Mouse (Mus musculus) MEL (cell line): ENCODE data around the gene Kdm3a. TPM values are rescaled to one million over a fixed set of nuclear protein-coding genes. Genes with fewer than 3 reads are reported as not detected.

Experiments used
- DNase-seq: peaks from one replicate; pipeline ENCODE4 v3.0.0; 2011; ENCODE audit warnings: low read depth, low spot score
- H3K27ac ChIP-seq: 2 replicates; pipeline ENCODE4 v1.5.1; 2012; ENCODE audit warnings: low read depth, mild to moderate bottlenecking, control low read depth, low read length, moderate library complexity; ENCODE audit not compliant: control insufficient read depth
- H3K27me3 ChIP-seq, 2 experiments: fragments of 150-350 bp in 1 of 2; sonication (generic) in 1 of 2; 2 replicates each; pipeline ENCODE4 v1.6.1; 2012; ENCODE audit warnings: low read length in 2 of 2, mild to moderate bottlenecking in 2 of 2, improper control_type of control experiment in 1 of 2, moderate library complexity in 1 of 2; ENCODE audit not compliant: insufficient read depth in 2 of 2, control insufficient read depth in 1 of 2
- H3K36me3 ChIP-seq, 2 experiments: 2 replicates each; pipeline ENCODE4 v1.6.1; 2012 to 2014; ENCODE audit warnings: low read length in 2 of 2, improper control_type of control experiment in 1 of 2, inconsistent platforms in 1 of 2, mild to moderate bottlenecking in 1 of 2; ENCODE audit not compliant: insufficient read depth in 2 of 2, control insufficient read depth in 1 of 2
- H3K4me1 ChIP-seq, 2 experiments: fragments of 150-350 bp in 1 of 2; sonication (generic) in 1 of 2; 2 replicates each; pipeline ENCODE4 v1.6.1; 2012; ENCODE audit warnings: low read length in 2 of 2, improper control_type of control experiment in 1 of 2, mild to moderate bottlenecking in 1 of 2; ENCODE audit not compliant: insufficient read depth in 2 of 2, control insufficient read depth in 1 of 2
- H3K4me3 ChIP-seq, 2 experiments: fragments of 150-350 bp in 1 of 2; sonication (generic) in 1 of 2; 2 replicates each; pipeline ENCODE4 v1.5.1; 2012; ENCODE audit warnings: low read depth in 2 of 2, low read length in 2 of 2, mild to moderate bottlenecking in 2 of 2, moderate library complexity in 2 of 2, control low read depth in 1 of 2, improper control_type of control experiment in 1 of 2; ENCODE audit not compliant: control insufficient read depth in 1 of 2, insufficient read depth in 1 of 2
- H3K79me2 ChIP-seq: 2 replicates; pipeline ENCODE4 v1.6.1; 2012; ENCODE audit warnings: mild to moderate bottlenecking, low read length, moderate library complexity; ENCODE audit not compliant: control insufficient read depth, poor library complexity, insufficient read depth
- H3K9ac ChIP-seq: 2 replicates; pipeline ENCODE4 v1.6.1; 2012; ENCODE audit warnings: low read depth, mild to moderate bottlenecking, control low read depth, low read length, moderate library complexity; ENCODE audit not compliant: control insufficient read depth, poor library complexity, severe bottlenecking
- H3K9me3 ChIP-seq: fragments of 150-350 bp; sonication (generic); replicated peaks from 2 replicates; pipeline ENCODE4 v1.6.1; 2012; ENCODE audit warnings: mild to moderate bottlenecking, low read length, improper control_type of control experiment, moderate library complexity; ENCODE audit not compliant: insufficient read depth
- BHLHE40 ChIP-seq: IDR thresholded peaks from 2 replicates; pipeline ENCODE4 v1.6.1; 2012; ENCODE audit warnings: low read depth, mild to moderate bottlenecking, inconsistent platforms, low read length, improper control_type of control experiment, borderline replicate concordance
- CHD1 ChIP-seq: IDR thresholded peaks from 2 replicates; pipeline ENCODE4 v1.6.1; 2012; ENCODE audit warnings: low read depth, mild to moderate bottlenecking, inconsistent platforms, low read length, improper control_type of control experiment
- CTCF ChIP-seq, 3 experiments: IDR thresholded peaks in 2 of 3; conservative IDR thresholded peaks in 1 of 3; 2 replicates each; pipeline ENCODE4 v1.5.1; 2011 to 2012; ENCODE audit warnings: low read length in 3 of 3, low read depth in 2 of 3, mild to moderate bottlenecking in 2 of 3, improper control_type of control experiment in 1 of 3, inconsistent platforms in 1 of 3, mixed read lengths in 1 of 3, moderate library complexity in 1 of 3; ENCODE audit not compliant: control insufficient read depth in 1 of 3, insufficient read depth in 1 of 3, poor library complexity in 1 of 3, severe bottlenecking in 1 of 3
- ELF1 ChIP-seq: IDR thresholded peaks from 2 replicates; pipeline ENCODE4 v1.6.1; 2014; ENCODE audit warnings: low read depth, mild to moderate bottlenecking, inconsistent platforms, low read length, improper control_type of control experiment, moderate library complexity
- EP300 ChIP-seq, 2 experiments: IDR thresholded peaks; 2 replicates each; pipeline ENCODE4 v1.6.1; 2011; ENCODE audit warnings: improper control_type of control experiment in 2 of 2, low read length in 2 of 2, low read depth in 1 of 2, mild to moderate bottlenecking in 1 of 2
- MAFK ChIP-seq: IDR thresholded peaks from 2 replicates; pipeline ENCODE4 v1.6.1; 2011; ENCODE audit warnings: low read depth, mild to moderate bottlenecking, low read length, improper control_type of control experiment, borderline replicate concordance
- MAZ ChIP-seq: IDR thresholded peaks from 2 replicates; pipeline ENCODE4 v1.6.1; 2012; ENCODE audit warnings: low read depth, mild to moderate bottlenecking, inconsistent platforms, low read length, improper control_type of control experiment
- MEF2A ChIP-seq: IDR thresholded peaks from 2 replicates; pipeline ENCODE4 v1.6.1; 2014; ENCODE audit warnings: low read depth, mild to moderate bottlenecking, inconsistent platforms, low read length, improper control_type of control experiment; ENCODE audit not compliant: poor library complexity, insufficient replicate concordance, severe bottlenecking; ENCODE audit errors: extremely low read depth
- MXI1 ChIP-seq: IDR thresholded peaks from 2 replicates; pipeline ENCODE4 v1.6.1; 2011; ENCODE audit warnings: mild to moderate bottlenecking, low read depth, low read length, improper control_type of control experiment
- MYC ChIP-seq: IDR thresholded peaks from 2 replicates; pipeline ENCODE4 v1.6.1; 2011; ENCODE audit warnings: low read depth, mild to moderate bottlenecking, low read length, improper control_type of control experiment, moderate library complexity
- NELFE ChIP-seq: IDR thresholded peaks from 2 replicates; pipeline ENCODE4 v1.6.1; 2011; ENCODE audit warnings: low read depth, low read length, improper control_type of control experiment
- POLR2A ChIP-seq, 2 experiments: IDR thresholded peaks; 2 replicates each; pipeline ENCODE4 v1.6.1; 2011 to 2012; ENCODE audit warnings: low read length in 2 of 2, mild to moderate bottlenecking in 2 of 2, control low read depth in 1 of 2, improper control_type of control experiment in 1 of 2, low read depth in 1 of 2, moderate library complexity in 1 of 2; ENCODE audit not compliant: control insufficient read depth in 1 of 2, insufficient read depth in 1 of 2, poor library complexity in 1 of 2
- POLR2AphosphoS5 ChIP-seq: IDR thresholded peaks from 2 replicates; pipeline ENCODE4 v1.6.1; 2012; ENCODE audit warnings: low read depth, borderline replicate concordance, mild to moderate bottlenecking, inconsistent platforms, low read length, moderate library complexity, mixed read lengths
- RAD21 ChIP-seq: IDR thresholded peaks from 2 replicates; pipeline ENCODE4 v1.6.1; 2011; ENCODE audit warnings: mild to moderate bottlenecking, low read depth, low read length, improper control_type of control experiment
- RCOR1 ChIP-seq: IDR thresholded peaks from 2 replicates; pipeline ENCODE4 v1.6.1; 2012; ENCODE audit warnings: low read depth, mild to moderate bottlenecking, inconsistent platforms, low read length, improper control_type of control experiment
- SIN3A ChIP-seq: IDR thresholded peaks from 2 replicates; pipeline ENCODE4 v1.6.1; 2012; ENCODE audit warnings: low read length, improper control_type of control experiment, inconsistent platforms
- TAL1 ChIP-seq: IDR thresholded peaks from 2 replicates; pipeline ENCODE4 v1.6.1; 2012; ENCODE audit warnings: mild to moderate bottlenecking, inconsistent platforms, low read length, moderate library complexity, mixed read lengths
- TBP ChIP-seq: IDR thresholded peaks from 2 replicates; pipeline ENCODE4 v1.8.0; 2011; ENCODE audit warnings: low read depth, low read length, improper control_type of control experiment
- TCF12 ChIP-seq: IDR thresholded peaks from 2 replicates; pipeline ENCODE4 v1.6.1; 2014; ENCODE audit warnings: low read depth, mild to moderate bottlenecking, inconsistent platforms, low read length, improper control_type of control experiment, moderate library complexity
- USF1 ChIP-seq: IDR thresholded peaks from 2 replicates; pipeline ENCODE4 v1.6.1; 2014; ENCODE audit warnings: low read depth, mild to moderate bottlenecking, inconsistent platforms, low read length, improper control_type of control experiment, moderate library complexity
- ZC3H11A ChIP-seq: IDR thresholded peaks from 2 replicates; pipeline ENCODE4 v1.6.1; 2012; ENCODE audit warnings: low read depth, mild to moderate bottlenecking, inconsistent platforms, low read length, improper control_type of control experiment
- ZKSCAN1 ChIP-seq: IDR thresholded peaks from 2 replicates; pipeline ENCODE4 v1.6.1; 2012; ENCODE audit warnings: low read depth, mild to moderate bottlenecking, inconsistent platforms, low read length, improper control_type of control experiment, moderate library complexity
- ZNF384 ChIP-seq: IDR thresholded peaks from 2 replicates; pipeline ENCODE4 v1.6.1; 2012; ENCODE audit warnings: low read depth, mild to moderate bottlenecking, inconsistent platforms, low read length, improper control_type of control experiment
- polyA plus RNA-seq, 2 experiments: library from polyadenylated mRNA; stranded (reverse) in 1 of 2; unstranded in 1 of 2; fragments of >175 nt in 1 of 2; fragments of >200 nt in 1 of 2; gene quantifications; 2 replicates each; pipeline versions ENCODE4 v1.2.1 to v1.2.4; 2012; ENCODE audit warnings: low replicate concordance in 2 of 2, low read depth in 1 of 2; ENCODE audit not compliant: insufficient read length in 2 of 2, insufficient read depth in 1 of 2, missing spikeins in 1 of 2
- total RNA-seq: library from RNA; depleted of rRNA; stranded (reverse); fragments of 300-350 nt; gene quantifications from 2 replicates; pipeline ENCODE4 v1.2.3, GENCODE M21; 2012

The Kdm3a gene
- total and polyA plus RNA-seq, 3 experiments, result 14.4 to 35.5 TPM; not detected in 1

GRCm38 (mm10) chr6:71632486-71632828, 333 bp downstream of the Kdm3a start:
- H3K4me1 ChIP-seq, result peaks cover 5 to 12% of the 10 kb centered on the region in 2 experiments; a peak in 2 of 4 replicates
- no peak for TF ChIP-seq TBP
- TF ChIP-seq ZC3H11A, result no peak
- TF ChIP-seq ZKSCAN1, result no peak
- TF ChIP-seq RAD21, result no peak
- TF ChIP-seq ELF1, result peak; percentile 46; the same call in 1 of the 2 replicates
- no peak for TF ChIP-seq TAL1
- TF ChIP-seq MXI1, result no peak
- 0 out of 4 replicates have a peak, but pooled peaks of 1 of the 2 experiments have one; percentile 6 for TF ChIP-seq EP300 (IDR thresholded peaks at IDR 0.05; ENCODE audit: low read depth in 1 of 2, low read length in 2 of 2)
- peak in 1 of 2 experiments; percentile 89; a peak in 1 of 4 replicates for TF ChIP-seq POLR2A (IDR thresholded peaks at IDR 0.05; ENCODE audit: control insufficient read depth in 1 of 2, insufficient read depth in 1 of 2, low read depth in 1 of 2, low read length in 2 of 2, poor library complexity in 1 of 2)
- no peak for TF ChIP-seq MEF2A
- H3K4me3 ChIP-seq, result peak overlapping the region; percentile 88 to 92
- H3K9ac ChIP-seq, result peak overlapping the region; percentile 88
- H3K79me2 ChIP-seq, result peaks cover 18% of the 10 kb centered on the region
- peak overlapping the region; percentile 77 for H3K27ac ChIP-seq
- H3K36me3 ChIP-seq, result peaks cover 16 to 33% of the 10 kb centered on the region in 2 experiments
- H3K27me3 ChIP-seq, result no peaks in the 10 kb centered on the region
- no peak for DNase-seq
- no peaks in the 10 kb centered on the region for H3K9me3 ChIP-seq

- H3K27me3 ChIP-seq, result no peaks in the 10 kb centered on the region
- peak; percentile 43 for DNase-seq
- TF ChIP-seq ZKSCAN1 (no peak), TAL1 (no peak), MXI1 (peak; percentile 4; the same call in 1 of the 2 replicates), CHD1 (0 out of 2 replicates have a peak, but pooled peaks have one; percentile 17)
- peak overlapping the region; percentile 88 to 92 for H3K4me3 ChIP-seq
- H3K4me1 ChIP-seq, result peaks cover 5 to 16% of the 10 kb centered on the region in 2 experiments; a peak in 2 of 4 replicates
- peak overlapping the region; percentile 77 for H3K27ac ChIP-seq
- H3K79me2 ChIP-seq, result peaks cover 18% of the 10 kb centered on the region
- H3K9ac ChIP-seq, result peak overlapping the region; percentile 88
- H3K9me3 ChIP-seq, result no peaks in the 10 kb centered on the region
- peaks cover 16 to 38% of the 10 kb centered on the region in 2 experiments for H3K36me3 ChIP-seq
Observed at GRCm38 (mm10) chr6:71631706-71632461, 906 bp downstream of the Kdm3a start.

GRCm38 (mm10) chr6:71631196-71631595, 1.6 kb downstream of the Kdm3a start:
- Histone ChIP-seq H3K4me1 (peaks cover 5 to 16% of the 10 kb centered on the region in 2 experiments; a peak in 2 of 4 replicates), H3K36me3 (peaks cover 20 to 40% of the 10 kb centered on the region in 2 experiments), H3K9me3 (no peaks in the 10 kb centered on the region), H3K9ac (no peak overlapping the region; the same call in 1 of the 2 replicates), H3K27ac (no peak overlapping the region), H3K79me2 (peaks cover 18% of the 10 kb centered on the region), H3K27me3 (no peaks in the 10 kb centered on the region), H3K4me3 (peak overlapping the region; percentile 88 to 92; a peak in 3 of 4 replicates)
- peak; percentile 49 for DNase-seq
- TF ChIP-seq CHD1 (no peak), ELF1 (no peak), POLR2AphosphoS5 (no peak), NELFE (no peak), MYC (no peak), USF1 (no peak), SIN3A (no peak), MAFK (no peak), TCF12 (no peak), RCOR1 (no peak), BHLHE40 (no peak), ZNF384 (no peak), POLR2A (IDR thresholded peaks at IDR 0.05; ENCODE audit: control insufficient read depth in 1 of 2, insufficient read depth in 1 of 2, low read depth in 1 of 2, low read length in 2 of 2, poor library complexity in 1 of 2) (no peak), MEF2A (no peak), CTCF (IDR thresholded peaks at IDR 0.05 in 2 of 3, conservative IDR thresholded peaks at IDR 0.05 in 1 of 3; ENCODE audit: control insufficient read depth in 1 of 3, insufficient read depth in 1 of 3, low read depth in 2 of 3, low read length in 3 of 3, poor library complexity in 1 of 3, severe bottlenecking in 1 of 3) (no peak), MAZ (no peak)
